Mouse (Mus musculus): ENCODE data around the gene Cct7. TPM values are rescaled to one million over a fixed set of nuclear protein-coding genes. Genes with fewer than 3 reads are reported as not detected.

The Cct7 gene
- polyA plus RNA-seq, 1 experiment from 2014 or later: 312 TPM

DNA sequence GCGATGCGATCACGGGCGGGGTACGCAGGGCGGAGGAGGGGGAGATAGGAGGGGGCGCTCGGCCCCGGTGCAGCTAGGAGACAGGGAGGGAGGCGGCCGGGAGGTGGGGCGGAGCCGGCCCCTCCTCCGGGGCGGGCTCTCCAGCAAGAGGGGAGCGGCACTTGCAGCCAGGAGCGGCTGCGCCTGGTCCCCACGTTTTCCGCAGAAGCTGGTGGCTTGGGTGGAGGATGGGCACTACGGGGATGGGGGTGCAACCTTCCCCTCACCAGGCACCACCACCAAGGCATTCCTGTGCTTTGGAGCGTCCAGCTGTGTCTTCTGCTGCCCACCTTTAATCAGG lies 51.6 kb downstream of the Cct7 start, which contains the start of gene Fbxo41:
TSS of gene Fbxo41 (minus strand) at position 84 of the 340 bp plus-strand sequence.
- peak within 1 kb of the TSS; percentile 35; the same call in 1 of the 2 replicates for H3K9ac ChIP-seq
- WGBS: 1% methylated on average over 21 of the region's 22 CpGs
- H3K4me3 ChIP-seq: peak within 1 kb of the TSS; percentile 63
- H3K9me3 ChIP-seq (replicated peaks): no peaks in the 10 kb centered on the region
- no peaks in the 10 kb centered on the region for H3K36me3 ChIP-seq
- peak within 1 kb of the TSS; percentile 92 for H3K4me2 ChIP-seq
- H3K27ac ChIP-seq: no peak within 1 kb of the TSS
- peaks cover 78% of the 10 kb centered on the region for H3K27me3 ChIP-seq
- peak; percentile 50; the same call in 1 of the 2 replicates for ATAC-seq (replicated peaks; ENCODE audit: insufficient number of reproducible peaks, insufficient read depth, low FRiP score, low read depth)
- H3K4me1 ChIP-seq (replicated peaks): peaks cover 10% of the 10 kb centered on the region

DNA sequence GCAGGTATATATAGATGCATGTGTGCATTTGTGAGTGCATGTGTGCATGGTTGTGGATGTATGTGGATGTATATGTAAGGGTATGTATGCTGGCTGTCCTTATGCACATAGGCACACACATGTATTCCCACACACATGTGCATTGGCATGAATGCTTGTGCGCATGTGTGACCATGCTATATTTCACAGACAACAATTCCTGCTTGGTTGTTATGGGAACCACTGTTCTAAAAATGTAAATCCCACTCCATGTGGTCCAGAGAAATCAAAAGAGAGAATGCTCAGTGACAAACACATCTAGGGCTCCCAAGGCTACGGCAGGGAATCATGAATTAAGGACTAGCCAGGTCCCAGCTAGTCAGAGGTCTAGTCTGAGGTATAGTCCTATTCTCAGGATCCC lies 53.6 kb downstream of the Cct7 start:
- WGBS: 72% methylated on average over 2 of the region's 2 CpGs
- H3K27me3 ChIP-seq: peaks cover 87% of the 10 kb centered on the region
- no peak overlapping the region for H3K4me3 ChIP-seq
- H3K27ac ChIP-seq: no peak overlapping the region
- H3K4me2 ChIP-seq: no peak overlapping the region
- H3K9me3 ChIP-seq (replicated peaks): no peaks in the 10 kb centered on the region
- peaks cover 10% of the 10 kb centered on the region for H3K4me1 ChIP-seq (replicated peaks)
- no peaks in the 10 kb centered on the region for H3K36me3 ChIP-seq
- no peak overlapping the region for H3K9ac ChIP-seq
- no peak for ATAC-seq (replicated peaks; ENCODE audit: insufficient number of reproducible peaks, insufficient read depth, low FRiP score, low read depth)

- no peaks in the 10 kb centered on the region for H3K9me3 ChIP-seq (replicated peaks)
- H3K9ac ChIP-seq: no peak overlapping the region
- no peaks in the 10 kb centered on the region for H3K36me3 ChIP-seq
- ATAC-seq (replicated peaks; ENCODE audit: insufficient number of reproducible peaks, insufficient read depth, low FRiP score, low read depth): no peak
- no peak overlapping the region for H3K4me2 ChIP-seq
- H3K4me1 ChIP-seq (replicated peaks): peaks cover 26% of the 10 kb centered on the region
- peaks cover 89% of the 10 kb centered on the region for H3K27me3 ChIP-seq
- no peak overlapping the region for H3K27ac ChIP-seq
- 47% methylated on average over 5 of the region's 5 CpGs for WGBS
- no peak overlapping the region for H3K4me3 ChIP-seq
Measured at GRCm38 (mm10) chr6:85508602-85509001, 57.3 kb downstream of the Cct7 start.

DNA sequence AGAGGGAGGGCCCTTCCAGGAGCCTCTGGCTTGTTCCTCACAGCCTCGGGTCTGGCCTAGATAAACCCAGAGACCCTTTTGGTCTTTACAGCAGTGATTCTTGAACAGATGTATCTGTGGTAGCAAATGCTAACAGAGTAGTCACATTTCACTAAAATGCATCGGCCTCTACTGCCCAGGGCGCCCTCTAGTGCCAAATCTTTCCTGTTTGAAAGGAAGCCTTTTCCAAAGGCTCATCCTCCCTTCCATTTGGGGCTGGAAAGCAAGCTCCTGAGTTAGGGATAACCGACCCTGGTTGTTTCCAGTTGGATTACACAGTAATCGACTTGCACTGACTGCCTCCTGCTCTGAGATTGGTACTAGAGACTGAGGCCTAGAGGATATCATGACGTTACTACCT lies 59.2 kb downstream of the Cct7 start:
- Histone ChIP-seq H3K9me3 (replicated peaks) (no peaks in the 10 kb centered on the region), H3K27me3 (peaks cover 89% of the 10 kb centered on the region), H3K4me2 (no peak overlapping the region), H3K4me1 (replicated peaks) (peaks cover 30% of the 10 kb centered on the region), H3K9ac (no peak overlapping the region), H3K36me3 (no peaks in the 10 kb centered on the region), H3K4me3 (no peak overlapping the region), H3K27ac (no peak overlapping the region)
- 3% methylated on average over 6 of the region's 6 CpGs for WGBS
- no peak for ATAC-seq (replicated peaks; ENCODE audit: insufficient number of reproducible peaks, insufficient read depth, low FRiP score, low read depth)

DNA sequence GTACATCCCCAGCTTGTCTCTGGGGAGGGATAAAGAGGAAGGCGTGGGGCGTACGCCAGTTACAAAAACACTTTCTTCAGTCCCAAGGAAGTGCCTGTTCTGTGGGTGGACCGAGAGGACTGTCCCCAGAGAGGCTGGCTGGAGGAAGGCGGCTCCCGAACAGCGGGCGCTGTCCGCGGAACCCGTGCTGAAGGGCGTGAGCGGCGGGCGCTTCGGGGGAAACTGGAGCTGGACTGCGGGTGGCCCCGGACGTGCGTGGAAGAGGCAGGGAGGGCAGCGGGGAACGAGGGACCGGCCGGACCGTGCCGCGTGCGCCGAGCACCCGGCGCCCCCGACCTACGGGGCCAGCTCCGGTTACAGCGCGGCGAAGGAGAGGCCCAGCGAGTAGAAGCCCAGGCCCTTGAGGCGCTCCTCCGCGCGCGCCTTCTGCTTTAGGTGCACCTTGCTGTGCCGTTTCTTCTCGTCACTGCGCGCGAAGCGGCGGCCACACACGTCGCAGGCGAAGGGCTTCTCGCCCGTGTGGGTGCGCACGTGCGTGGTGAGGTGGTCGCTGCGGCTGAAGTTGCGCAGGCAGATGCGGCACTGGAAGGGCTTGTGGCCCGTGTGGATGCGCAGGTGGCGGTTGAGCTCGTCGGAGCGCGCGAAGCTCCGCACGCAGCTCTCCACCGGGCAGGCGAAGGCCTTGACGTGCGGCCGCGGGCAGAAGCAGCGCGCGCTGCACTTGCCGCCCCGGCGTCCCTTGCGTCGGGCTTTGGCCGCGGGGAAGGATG lies 60.2 kb downstream of the Cct7 start:
- H3K4me2 ChIP-seq: peak overlapping the region; percentile 54
- peaks cover 91% of the 10 kb centered on the region for H3K27me3 ChIP-seq
- peaks cover 30% of the 10 kb centered on the region for H3K4me1 ChIP-seq (replicated peaks)
- H3K9me3 ChIP-seq (replicated peaks): no peaks in the 10 kb centered on the region
- H3K36me3 ChIP-seq: no peaks in the 10 kb centered on the region
- H3K4me3 ChIP-seq: peak overlapping the region; percentile 50
- ATAC-seq (replicated peaks; ENCODE audit: insufficient number of reproducible peaks, insufficient read depth, low FRiP score, low read depth): no peak
- no peak overlapping the region for H3K27ac ChIP-seq
- H3K9ac ChIP-seq: no peak overlapping the region
- under 1% methylated on average over 88 of the region's 88 CpGs for WGBS

DNA sequence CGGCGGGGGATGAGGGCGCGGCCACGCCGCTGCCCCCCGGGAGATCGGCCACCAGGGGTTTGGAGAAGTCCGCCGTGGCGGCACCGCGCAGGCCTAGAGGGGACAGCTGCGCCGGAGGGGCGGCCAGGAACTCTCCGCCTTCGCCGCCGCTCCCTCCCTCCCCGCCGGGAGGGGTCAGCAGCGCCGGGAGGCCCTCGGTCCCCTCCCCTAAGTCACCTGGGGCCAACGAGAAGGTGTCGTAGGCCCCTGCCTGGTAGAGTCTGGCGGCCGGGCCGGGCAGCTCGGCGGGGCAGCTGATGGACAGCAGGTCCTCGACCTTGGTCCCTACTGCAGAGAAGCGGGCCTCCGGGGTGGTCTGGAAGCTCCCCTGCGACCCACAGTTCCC lies 60.7 kb downstream of the Cct7 start:
- no peak for ATAC-seq (replicated peaks; ENCODE audit: insufficient number of reproducible peaks, insufficient read depth, low FRiP score, low read depth)
- Histone ChIP-seq H3K36me3 (no peaks in the 10 kb centered on the region), H3K4me2 (peak overlapping the region; percentile 54), H3K9me3 (replicated peaks) (no peaks in the 10 kb centered on the region), H3K4me1 (replicated peaks) (peaks cover 30% of the 10 kb centered on the region), H3K9ac (no peak overlapping the region), H3K27me3 (peaks cover 92% of the 10 kb centered on the region), H3K4me3 (peak overlapping the region; percentile 50), H3K27ac (no peak overlapping the region)
- WGBS: 1% methylated on average over 35 of the region's 36 CpGs

GRCm38 (mm10) chr6:85512577-85513530 lies 61.5 kb downstream of the Cct7 start:
- Histone ChIP-seq H3K4me1 (replicated peaks) (peaks cover 30% of the 10 kb centered on the region), H3K4me3 (peak overlapping the region; percentile 50), H3K9me3 (replicated peaks) (no peaks in the 10 kb centered on the region), H3K4me2 (peak overlapping the region; percentile 86), H3K27ac (no peak overlapping the region), H3K27me3 (peaks cover 88% of the 10 kb centered on the region), H3K9ac (no peak overlapping the region), H3K36me3 (no peaks in the 10 kb centered on the region)
- WGBS: under 1% methylated on average over 86 of the region's 90 CpGs
- ATAC-seq (replicated peaks; ENCODE audit: insufficient number of reproducible peaks, insufficient read depth, low FRiP score, low read depth): no peak

DNA sequence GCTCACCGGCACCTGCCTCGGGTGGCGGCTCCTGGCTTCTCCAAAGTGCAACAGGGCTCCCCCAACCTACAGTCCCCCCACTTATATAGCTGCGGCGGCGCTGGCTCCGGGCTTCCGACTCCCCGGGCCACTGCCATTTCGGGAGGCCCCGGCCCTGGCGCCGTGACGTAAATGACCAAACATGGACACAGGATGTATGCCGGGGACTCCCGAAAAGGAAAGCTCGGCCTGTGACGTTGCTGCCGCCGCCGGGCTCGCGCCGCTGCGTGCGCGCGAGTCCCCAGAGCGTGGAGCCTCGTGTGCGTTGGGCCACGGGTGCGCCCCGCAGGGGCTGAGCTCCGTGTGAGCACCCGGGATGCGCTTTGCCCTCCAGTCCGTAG lies 62.2 kb downstream of the Cct7 start, which contains the start of gene Egr4:
TSS of gene Egr4 (minus strand) at position 59 of the 380 bp plus-strand sequence.
- Histone ChIP-seq H3K27ac (no peak within 1 kb of the TSS), H3K4me2 (peak within 1 kb of the TSS; percentile 86), H3K36me3 (no peaks in the 10 kb centered on the region), H3K9me3 (replicated peaks) (no peaks in the 10 kb centered on the region), H3K4me1 (replicated peaks) (peaks cover 30% of the 10 kb centered on the region), H3K9ac (no peak within 1 kb of the TSS), H3K4me3 (peak within 1 kb of the TSS; percentile 50), H3K27me3 (peaks cover 94% of the 10 kb centered on the region)
- WGBS: under 1% methylated on average over 38 of the region's 38 CpGs
- ATAC-seq (replicated peaks; ENCODE audit: insufficient number of reproducible peaks, insufficient read depth, low FRiP score, low read depth): no peak

GRCm38 (mm10) chr6:85515941-85516340 lies 64.6 kb downstream of the Cct7 start:
- Histone ChIP-seq H3K27ac (no peak overlapping the region), H3K36me3 (no peaks in the 10 kb centered on the region), H3K9me3 (replicated peaks) (no peaks in the 10 kb centered on the region), H3K9ac (no peak overlapping the region), H3K4me2 (no peak overlapping the region), H3K27me3 (peaks cover 70% of the 10 kb centered on the region), H3K4me1 (replicated peaks) (peaks cover 30% of the 10 kb centered on the region), H3K4me3 (no peak overlapping the region)
- 77% methylated on average over 4 of the region's 4 CpGs for WGBS
- ATAC-seq (replicated peaks; ENCODE audit: insufficient number of reproducible peaks, insufficient read depth, low FRiP score, low read depth): no peak

Measured in heart, embryonic 15.5 days (tissue).